ENCODE assay signal across 9 mouse cellular contexts in the genomic region with DNA sequence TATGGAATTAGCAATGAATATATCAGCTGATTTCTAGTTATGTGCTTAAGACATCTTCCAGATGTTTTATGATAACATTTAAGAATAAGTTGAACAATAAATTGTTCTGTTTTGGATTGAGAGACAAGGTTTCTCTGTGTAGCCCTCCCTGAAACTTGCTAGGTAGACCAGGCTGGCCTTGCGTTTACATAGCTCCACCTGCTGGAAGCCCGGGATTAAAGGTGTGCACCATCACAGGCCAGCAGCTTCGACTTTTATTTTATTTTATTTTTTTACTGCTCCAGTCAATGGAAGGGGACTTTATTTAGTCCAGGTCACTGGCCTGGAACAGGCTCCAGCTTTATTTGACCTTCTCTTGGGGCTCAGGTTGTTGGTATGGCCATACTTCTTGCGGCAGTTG. TPM values are rescaled to one million over a fixed set of nuclear protein-coding genes. Genes with fewer than 3 reads are reported as not detected.
DNase-seq lines count a peak whose midpoint lies in the region; ATAC-seq lines count a peak whose summit lies in the region.
"Had no signal": no experiment of that assay in that cellular context is flagged by ENCODE, and none has a peak within 500 bp of the region (broad histone marks: within the 10 kb centered on the region; RNA-seq: fewer than 3 reads in every experiment).

No protein-coding gene starts in this region.

- 40% methylated on average over 4 of the region's 4 CpGs for WGBS in limb, embryonic 11.5 days
- WGBS in limb, embryonic 10.5 days, result 49% methylated on average over 4 of the region's 4 CpGs

- H3K4me2 ChIP-seq in limb, embryonic 11.5 days (ENCODE audit: low read depth, severe bottlenecking), result no peak overlapping the region
- H3K4me2 ChIP-seq: midbrain, embryonic 12.5 days had no signal

- DNase-seq in cerebellum, adult 11 months, result peak; percentile 29
- DNase-seq in cerebellum, postnatal 4 days (ENCODE audit: low spot score in 2 of 2), result no peak
- DNase-seq in limb, embryonic 11.5 days (ENCODE audit: low spot score), result peak; percentile 44
- no peak for DNase-seq in limb, embryonic 10.5 days (ENCODE audit: low spot score)
- DNase-seq in MN1 (ENCODE audit: low spot score), result peak; percentile 36
- DNase-seq in lung, postnatal 10 days, result peak; percentile 51
- no peak for DNase-seq in frontal cortex, postnatal 14 days (ENCODE audit: low spot score in 2 of 2)
- DNase-seq in yolk sac, embryonic 10.5 days (ENCODE audit: low spot score), result no peak

- no peak for ATAC-seq in limb, embryonic 11.5 days (ENCODE audit: insufficient number of reproducible peaks, low FRiP score, low TSS enrichment, low read depth)

- no peaks in the 10 kb centered on the region for H3K27me3 ChIP-seq in limb, embryonic 11.5 days (ENCODE audit: control insufficient read depth, insufficient read depth, low read length)
- no peaks in the 10 kb centered on the region for H3K27me3 ChIP-seq in limb, embryonic 10.5 days (ENCODE audit: low read depth, poor library complexity, severe bottlenecking)
- H3K27me3 ChIP-seq: midbrain, embryonic 12.5 days had no signal

- no peak overlapping the region for H3K9ac ChIP-seq in limb, embryonic 11.5 days (ENCODE audit: low read length)
- H3K9ac ChIP-seq: midbrain, embryonic 12.5 days had no signal

- H3K36me3 ChIP-seq in limb, embryonic 11.5 days (ENCODE audit: control insufficient read depth, insufficient read depth, low read length), result no peaks in the 10 kb centered on the region
- H3K36me3 ChIP-seq in limb, embryonic 10.5 days, result no peaks in the 10 kb centered on the region
- H3K36me3 ChIP-seq: midbrain, embryonic 12.5 days had no signal

- H3K4me3 ChIP-seq in limb, embryonic 11.5 days (ENCODE audit: low read depth, low read length), result no peak overlapping the region
- H3K4me3 ChIP-seq in limb, embryonic 10.5 days, result no peak overlapping the region
- H3K4me3 ChIP-seq: midbrain, embryonic 12.5 days had no signal

- 0 out of 2 replicates have a peak, but pooled peaks cover 2% of the 10 kb centered on the region for H3K4me1 ChIP-seq in limb, embryonic 11.5 days (ENCODE audit: control insufficient read depth, insufficient read depth, low read length)
- H3K4me1 ChIP-seq in limb, embryonic 10.5 days, result peaks cover 10% of the 10 kb centered on the region; the same call in 1 of the 2 replicates

- H3K9me3 ChIP-seq in limb, embryonic 11.5 days (ENCODE audit: control insufficient read depth, low read length), result no peaks in the 10 kb centered on the region
- H3K9me3 ChIP-seq in limb, embryonic 10.5 days (replicated peaks), result no peaks in the 10 kb centered on the region
- H3K9me3 ChIP-seq: midbrain, embryonic 12.5 days had no signal

- H3K27ac ChIP-seq in limb, embryonic 11.5 days (replicated peaks; ENCODE audit: low read depth, low read length), result no peak overlapping the region
- no peak overlapping the region for H3K27ac ChIP-seq in limb, embryonic 10.5 days
- H3K27ac ChIP-seq: midbrain, embryonic 12.5 days had no signal

RNA-seq across cellular contexts. Expression of a gene that starts 32.1 kb away (rescaled TPM):
- polyA plus RNA-seq in limb, embryonic 11.5 days (2014; fragmentation: Nextera tagmentation; extraction: Ambion mirVana), result 78.3 and 82.7 TPM in 2 replicates
- 77.7 and 81.9 TPM in 2 replicates for polyA plus RNA-seq in limb, embryonic 10.5 days (2016; fragmentation: Nextera tagmentation; extraction: Ambion mirVana)

RNA-seq across cellular contexts. Expression of a gene that starts 34.6 kb away (rescaled TPM):
- 125 and 151 TPM in 2 replicates for polyA plus RNA-seq in limb, embryonic 11.5 days (2014; fragmentation: Nextera tagmentation; extraction: Ambion mirVana)
- 344 and 367 TPM in 2 replicates for polyA plus RNA-seq in limb, embryonic 10.5 days (2016; fragmentation: Nextera tagmentation; extraction: Ambion mirVana)

RNA-seq across cellular contexts. Expression of a gene that starts 59.2 kb away (rescaled TPM):
- 128 and 129 TPM in 2 replicates for polyA plus RNA-seq in limb, embryonic 11.5 days (2014; fragmentation: Nextera tagmentation; extraction: Ambion mirVana)
- 161 and 187 TPM in 2 replicates for polyA plus RNA-seq in limb, embryonic 10.5 days (2016; fragmentation: Nextera tagmentation; extraction: Ambion mirVana)

Comparison
In these comparisons a context has a peak if more than half of its experiments do, and no peak if none do; other contexts are left out.
1. DNase-seq: peak in cerebellum, adult 11 months (single experiment), limb, embryonic 11.5 days (single experiment), MN1 (single experiment) and lung, postnatal 10 days (single experiment); none in cerebellum, postnatal 4 days (0 of 2), limb, embryonic 10.5 days (single experiment), frontal cortex, postnatal 14 days (0 of 2) and yolk sac, embryonic 10.5 days (single experiment).